Mouse (Mus musculus) liver, adult (tissue): ENCODE measurements around the gene Cavin4.

Source experiments
- GATA4 ChIP-seq: IDR thresholded peaks from 2 replicates; pipeline ENCODE4 v1.6.1; 2014; ENCODE audit warnings: mild to moderate bottlenecking, low read length; ENCODE audit not compliant: insufficient replicate concordance

Gene Cavin4

DNA sequence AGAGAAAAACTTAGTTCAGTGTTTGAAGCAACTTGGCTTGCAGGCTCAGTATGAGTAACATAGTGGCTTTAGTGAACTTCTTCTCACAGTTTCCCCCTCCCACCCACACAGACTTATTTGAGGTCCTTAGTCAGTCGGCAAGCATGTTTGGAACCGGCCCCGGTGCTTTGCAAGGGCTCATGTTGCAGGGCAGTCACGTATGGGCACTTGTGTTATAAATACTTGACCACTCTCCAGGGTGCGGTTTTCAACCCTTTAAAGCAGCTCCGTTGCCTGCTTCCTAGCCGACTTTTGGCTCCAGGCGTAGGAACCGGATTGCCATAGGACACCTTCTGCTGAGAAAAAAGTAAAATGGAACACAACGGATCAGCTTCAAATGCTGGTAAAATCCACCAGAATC is at the start of gene Cavin4:
Cavin4 (plus strand) TSS at position 244 of the 400 bp plus-strand sequence.
- no peak for TF ChIP-seq GATA4

DNA sequence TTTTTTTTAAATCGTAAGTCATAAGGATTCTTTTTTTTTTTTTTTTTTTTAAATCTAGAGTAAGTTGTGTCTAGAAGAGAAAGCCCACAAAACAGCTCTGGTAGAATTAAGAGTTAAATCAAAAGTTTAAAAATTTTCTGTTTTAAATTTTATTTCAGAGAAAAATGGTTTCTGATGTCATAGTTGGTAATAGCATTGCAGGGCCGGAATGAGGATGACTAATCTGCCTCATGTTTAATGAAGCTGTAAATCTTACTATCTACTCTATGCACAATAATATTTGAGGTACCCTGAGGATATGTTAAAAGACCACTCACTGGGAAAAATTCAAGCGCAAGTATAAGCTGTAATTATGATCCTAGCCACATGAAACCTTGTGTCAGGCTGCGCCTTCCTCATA is 47.8 kb upstream of the Cavin4 start:
- no peak for TF ChIP-seq GATA4

DNA sequence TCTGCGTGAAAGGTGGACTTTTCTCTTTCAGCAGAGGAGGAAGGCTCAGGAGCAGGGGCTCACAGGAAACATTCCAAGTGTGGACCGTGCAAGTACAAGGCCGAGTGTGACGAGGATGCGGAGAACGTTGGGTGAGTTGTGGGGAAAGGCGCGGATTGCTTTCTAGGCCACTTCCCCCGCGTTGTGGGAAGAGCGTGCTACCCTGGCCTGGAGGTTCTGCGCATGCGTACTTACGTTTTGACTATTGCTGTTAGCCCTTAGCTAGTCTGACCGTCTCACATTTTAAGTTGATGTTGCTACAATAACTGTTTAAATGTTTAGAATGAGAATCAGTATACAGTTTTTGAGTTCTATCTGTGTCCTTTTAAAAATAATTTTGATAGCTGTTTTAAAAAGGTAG is 46.1 kb upstream of the Cavin4 start:
- no peak for TF ChIP-seq GATA4

DNA sequence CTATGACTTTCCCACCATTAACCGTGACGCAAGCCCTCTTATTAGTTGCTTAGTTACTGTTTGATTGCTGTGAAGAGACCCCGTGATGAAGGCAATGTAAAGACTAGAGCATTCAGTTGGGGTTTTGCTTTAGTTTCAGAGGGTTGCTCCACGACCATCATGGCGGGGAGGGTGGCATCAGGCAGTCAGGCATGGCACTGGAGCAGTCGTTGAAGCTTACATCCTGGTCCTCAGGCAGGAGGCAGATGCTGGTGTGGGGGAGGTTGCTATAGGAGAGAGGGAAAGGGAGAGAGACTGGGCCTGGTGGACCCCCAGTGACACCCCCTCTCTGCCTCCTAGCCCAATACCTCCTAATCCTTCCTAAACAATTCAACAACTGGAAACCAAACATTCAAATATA is 43.2 kb upstream of the Cavin4 start:
- TF ChIP-seq GATA4 = no peak

DNA sequence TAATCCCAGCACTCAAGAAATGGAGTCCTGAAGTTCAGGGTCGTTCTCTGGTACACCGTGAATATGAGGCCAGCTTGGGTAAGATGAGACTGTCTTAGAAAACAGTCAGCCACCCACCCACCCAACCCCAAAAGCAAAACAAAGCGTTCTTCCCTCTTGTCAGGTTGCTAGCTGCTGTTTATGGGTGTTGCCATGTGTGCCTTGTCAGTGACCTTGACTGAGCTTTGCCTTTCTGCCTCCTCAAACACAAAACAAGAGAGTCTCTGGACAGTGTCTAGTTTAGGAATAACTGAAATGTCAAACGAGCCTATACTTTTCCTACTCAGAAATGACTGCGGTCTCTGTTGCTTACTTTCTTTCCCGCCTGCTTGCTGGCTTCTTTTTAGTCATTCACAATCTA is 41.1 kb upstream of the Cavin4 start:
- TF ChIP-seq GATA4 = no peak

DNA sequence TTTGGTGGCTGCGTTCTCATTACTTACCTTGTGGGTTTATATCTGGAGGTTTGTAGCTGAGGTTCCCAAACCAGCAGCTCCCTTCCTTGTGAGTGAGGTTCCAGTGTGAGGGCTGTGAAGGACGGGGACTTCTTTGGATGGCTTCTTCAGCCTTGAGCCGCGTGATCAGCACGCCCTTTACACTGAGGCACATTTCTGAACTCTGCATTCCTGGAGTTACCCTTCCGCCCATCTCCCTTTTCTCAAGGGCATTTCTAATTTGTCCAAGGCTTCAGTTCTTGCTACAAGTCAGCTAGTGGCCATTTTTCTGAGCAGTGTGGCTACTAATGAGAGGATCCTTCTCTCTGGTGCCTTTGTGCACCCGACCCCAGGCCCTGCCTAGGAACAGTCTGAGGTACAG is 40.4 kb upstream of the Cavin4 start:
- TF ChIP-seq GATA4 = no peak

DNA sequence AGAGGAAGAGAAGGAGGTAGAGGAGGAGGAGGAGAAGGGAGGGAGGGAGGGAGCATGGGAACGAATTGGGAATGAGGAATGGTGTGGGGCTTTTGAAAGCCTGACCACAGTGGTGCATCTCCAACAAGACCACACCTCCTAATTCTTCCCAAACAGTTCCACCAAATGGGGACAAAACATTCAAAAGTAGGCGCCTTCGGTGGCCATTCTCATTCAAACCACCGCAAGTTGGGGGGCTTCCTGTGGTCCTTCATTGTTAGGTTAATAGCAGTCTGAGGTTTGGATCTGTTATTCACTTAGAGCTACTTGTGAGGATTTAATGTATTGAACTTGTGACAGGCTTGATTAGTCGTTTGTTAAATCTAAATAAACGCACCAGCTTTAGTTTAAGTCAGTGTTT is 38.4 kb upstream of the Cavin4 start:
- TF ChIP-seq GATA4 = no peak

DNA sequence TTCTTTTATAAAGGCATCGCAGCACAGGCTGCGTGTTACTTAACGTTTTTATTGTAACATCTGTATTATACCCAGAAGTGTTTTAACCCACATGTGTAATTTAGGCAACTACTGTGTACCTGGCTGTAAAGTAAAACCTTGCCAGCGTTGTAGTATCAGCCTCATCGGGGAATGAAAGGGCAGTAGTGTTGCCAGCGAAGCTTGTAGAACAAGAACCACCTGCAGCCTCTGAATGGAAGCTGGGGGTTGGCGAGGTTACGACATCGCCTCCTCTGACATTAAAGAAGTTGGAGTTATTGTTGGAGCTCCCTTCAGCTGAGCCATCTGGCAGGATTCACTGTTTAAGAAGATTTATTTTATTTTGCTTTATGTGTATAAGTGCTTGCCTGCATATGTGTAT is 37.5 kb upstream of the Cavin4 start:
- no peak for TF ChIP-seq GATA4

DNA sequence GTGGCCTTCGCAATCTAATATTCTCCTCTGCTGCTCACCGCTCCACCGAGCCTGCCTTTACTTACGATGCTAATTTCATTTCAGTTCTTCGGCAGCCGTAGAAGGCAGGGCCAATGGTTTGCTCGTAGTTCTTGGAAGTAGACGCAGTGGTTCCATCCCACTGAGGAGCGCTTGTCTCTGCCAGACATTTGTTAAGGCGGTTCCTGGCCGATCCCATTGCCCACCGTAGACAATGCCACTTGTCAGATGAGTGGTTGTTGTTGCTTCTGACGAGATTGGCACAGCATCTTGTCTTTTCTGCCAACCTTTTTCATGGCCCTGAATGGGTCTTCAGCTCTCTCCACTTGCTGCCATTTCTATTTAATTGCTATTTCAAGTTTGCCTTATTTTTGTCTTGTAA is 33.9 kb upstream of the Cavin4 start:
- no peak for TF ChIP-seq GATA4

DNA sequence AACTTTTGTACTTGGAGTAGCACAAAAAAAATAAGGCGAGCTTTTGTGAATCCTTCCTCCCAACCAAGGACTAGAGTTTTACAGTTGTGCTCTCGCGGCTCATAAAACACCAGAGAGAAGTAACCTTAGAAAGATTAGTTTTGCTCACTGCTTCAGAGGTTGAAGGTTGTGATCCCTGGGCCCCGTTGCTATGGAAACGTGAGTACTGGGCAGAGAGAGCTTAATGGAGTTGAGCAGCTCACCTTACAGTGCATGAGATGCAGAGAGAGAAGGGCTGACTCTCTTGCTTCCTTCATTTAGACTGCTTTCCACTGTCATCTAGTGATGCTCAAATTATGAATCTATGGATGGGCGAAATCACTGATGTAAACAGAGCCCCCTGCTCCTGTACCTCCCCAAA is 29.8 kb upstream of the Cavin4 start:
- no peak for TF ChIP-seq GATA4

DNA sequence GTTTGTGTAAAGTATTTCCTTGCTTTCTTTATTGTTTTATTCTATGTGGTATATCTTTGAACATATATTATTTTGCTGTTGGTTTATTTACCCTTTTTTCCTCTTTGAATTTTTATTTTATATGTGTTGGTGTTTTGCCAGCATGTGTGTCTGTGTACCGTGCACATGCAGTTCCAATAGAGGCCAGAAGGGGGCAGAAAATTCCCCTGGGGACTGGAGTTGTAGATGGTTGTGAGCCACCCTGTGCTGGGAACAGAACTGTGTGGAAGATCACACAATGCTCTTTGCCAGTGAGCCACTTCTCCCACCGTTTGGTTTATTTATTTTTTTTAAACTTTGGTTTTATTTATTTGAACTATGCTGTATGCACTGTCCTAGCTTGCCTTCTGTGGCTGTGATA is 29.3 kb upstream of the Cavin4 start:
- TF ChIP-seq GATA4 = no peak

DNA sequence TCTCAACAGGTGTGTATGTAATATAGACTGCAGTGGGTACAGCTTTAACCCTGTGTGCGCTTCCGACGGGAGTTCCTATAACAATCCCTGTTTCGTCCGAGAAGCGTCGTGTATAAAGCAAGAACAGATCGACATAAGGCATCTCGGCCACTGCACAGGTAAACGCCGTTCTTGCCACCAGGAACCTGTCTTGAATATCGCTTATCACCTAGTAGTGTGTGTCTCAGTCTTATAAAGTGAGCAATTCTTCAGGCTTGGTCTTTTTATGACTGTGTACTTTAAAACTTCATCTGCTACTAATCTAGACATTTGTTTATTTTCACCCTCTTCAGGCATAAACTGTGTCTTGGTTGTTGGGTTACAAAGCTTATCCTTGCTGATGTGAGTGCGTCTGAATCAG is 26.5 kb upstream of the Cavin4 start:
- no peak for TF ChIP-seq GATA4

DNA sequence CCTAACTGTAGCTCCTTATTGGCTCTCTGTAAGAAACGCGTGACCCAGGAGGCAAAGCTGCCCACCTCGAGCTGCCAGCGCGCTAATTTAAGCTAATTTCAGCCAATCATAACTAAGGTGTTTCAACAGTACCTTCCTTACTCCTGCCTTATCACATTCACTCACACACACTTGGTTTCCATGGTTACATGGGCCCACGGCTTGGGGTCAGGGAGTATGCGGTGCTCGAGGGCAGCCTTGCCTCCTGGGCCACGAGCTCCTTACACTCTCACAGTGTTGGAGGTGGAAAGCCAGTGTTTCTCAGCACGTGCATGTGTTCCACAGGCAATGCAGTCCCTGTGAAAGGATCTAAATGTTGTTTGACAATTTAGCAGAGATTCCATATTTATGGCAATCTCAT is 25.2 kb upstream of the Cavin4 start:
- TF ChIP-seq GATA4 = no peak

DNA sequence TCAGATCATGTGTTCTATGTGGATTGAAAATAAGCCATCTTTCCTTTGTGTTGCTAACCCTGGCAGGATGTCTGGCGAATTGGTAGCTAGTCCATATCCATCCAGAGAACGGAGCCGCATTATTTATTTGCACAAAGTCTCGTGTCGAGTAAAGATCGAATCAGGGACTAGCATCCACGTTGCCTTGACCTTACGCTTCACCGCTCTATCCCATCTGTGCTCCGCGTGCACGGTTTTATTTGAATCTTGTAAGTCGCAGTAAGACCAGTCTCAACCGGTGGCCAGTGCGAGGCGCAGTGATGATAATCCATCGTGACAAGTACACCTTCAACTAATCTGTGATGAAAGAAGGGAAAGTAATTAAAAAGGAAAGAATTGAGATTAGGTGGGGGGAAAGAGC is 23.8 kb upstream of the Cavin4 start:
- TF ChIP-seq GATA4 = no peak

DNA sequence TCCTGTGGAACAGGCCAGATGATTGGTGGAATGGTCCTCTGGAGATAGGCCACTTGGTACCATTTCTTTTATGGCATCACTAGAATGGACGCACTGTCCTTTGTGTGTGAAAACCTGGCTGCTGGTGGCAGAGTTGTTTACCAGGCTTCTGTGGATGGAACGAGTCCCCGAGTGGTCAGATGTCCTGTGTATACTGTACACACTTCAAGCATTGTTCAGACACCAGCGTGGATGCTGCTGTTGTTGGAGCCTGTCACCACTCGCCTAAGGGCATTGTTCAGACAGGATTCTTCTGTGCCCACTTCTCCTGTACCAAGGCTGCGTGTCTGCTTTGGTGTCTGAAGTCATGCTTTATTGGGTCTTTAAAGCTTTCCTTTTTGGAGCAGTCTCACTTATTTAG is 19.5 kb upstream of the Cavin4 start:
- no peak for TF ChIP-seq GATA4

DNA sequence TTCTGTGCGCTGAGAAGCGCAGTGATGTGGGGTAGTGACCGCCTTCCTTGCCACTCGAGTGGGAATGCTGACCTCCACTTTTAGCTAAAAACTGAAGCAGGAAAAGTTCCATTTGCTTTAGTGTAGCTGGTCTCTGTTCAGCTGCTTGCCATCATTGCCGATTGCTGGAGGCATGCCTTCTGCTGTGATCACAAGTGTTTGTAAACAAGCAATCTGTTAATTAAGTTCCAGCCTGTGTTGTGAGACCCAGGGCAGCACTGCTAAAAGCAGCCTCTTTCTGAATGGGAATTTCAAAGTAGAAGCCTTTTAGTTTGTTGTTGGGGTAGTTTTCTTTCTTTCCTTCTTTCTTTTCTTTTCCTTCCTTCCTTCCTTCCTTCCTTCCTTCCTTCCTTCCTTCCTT is 17.2 kb upstream of the Cavin4 start:
- TF ChIP-seq GATA4 = no peak

DNA sequence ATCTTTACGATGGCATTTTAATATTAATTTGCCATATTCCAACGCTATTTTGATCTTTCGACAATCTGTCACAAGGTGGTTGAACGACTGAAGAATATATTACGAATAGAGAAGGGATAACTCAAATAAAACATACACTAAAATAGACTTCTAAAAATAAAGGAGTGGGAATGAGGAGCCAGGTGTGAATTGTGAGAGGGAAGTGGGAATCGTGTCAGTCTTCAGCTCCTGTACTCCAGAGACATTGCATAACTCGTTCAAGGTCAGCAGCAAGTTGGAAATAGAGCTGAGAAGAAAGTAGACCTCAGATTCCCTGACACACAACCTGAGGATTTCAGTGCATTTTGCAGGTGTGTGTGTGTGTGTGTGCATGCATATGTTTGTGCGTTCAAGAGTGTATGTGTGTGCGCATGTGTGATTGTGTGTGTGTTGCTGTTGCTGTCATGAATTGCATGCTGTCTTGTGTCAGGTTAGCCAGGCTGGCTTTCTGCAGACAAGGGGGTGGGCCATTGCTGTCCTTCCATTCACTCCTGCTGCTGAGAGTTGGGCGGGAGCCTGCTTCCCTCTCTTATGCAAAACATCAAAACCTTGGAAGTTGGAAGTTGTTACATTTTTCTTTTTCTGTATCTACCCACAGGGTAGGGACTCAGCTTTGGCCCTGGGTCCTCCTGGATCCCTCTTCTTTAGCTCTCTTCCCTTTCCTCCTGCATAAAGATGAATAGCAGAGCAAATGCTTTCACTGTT is 12.5 kb upstream of the Cavin4 start:
- TF ChIP-seq GATA4 = no peak
